Mouse (Mus musculus) left cerebral cortex, adult 8-10 months (tissue): ENCODE measurements around the gene Mtf1. TPM values are rescaled to one million over a fixed set of nuclear protein-coding genes. Genes with fewer than 3 reads are reported as not detected.

Source experiments
- DNase-seq, 2 experiments: peaks; one replicate each; pipeline ENCODE4 v3.0.0; 2022; ENCODE audit warnings: low spot score in 2 of 2
- total RNA-seq, 4 experiments: library from RNA; stranded (reverse); gene quantifications; 2 replicates each; pipeline ENCODE4 v1.2.4; 2022

Gene Mtf1
- total RNA-seq, 4 experiments from 2014 or later, result 22.0 to 29.3 (median 25.0) TPM

DNA sequence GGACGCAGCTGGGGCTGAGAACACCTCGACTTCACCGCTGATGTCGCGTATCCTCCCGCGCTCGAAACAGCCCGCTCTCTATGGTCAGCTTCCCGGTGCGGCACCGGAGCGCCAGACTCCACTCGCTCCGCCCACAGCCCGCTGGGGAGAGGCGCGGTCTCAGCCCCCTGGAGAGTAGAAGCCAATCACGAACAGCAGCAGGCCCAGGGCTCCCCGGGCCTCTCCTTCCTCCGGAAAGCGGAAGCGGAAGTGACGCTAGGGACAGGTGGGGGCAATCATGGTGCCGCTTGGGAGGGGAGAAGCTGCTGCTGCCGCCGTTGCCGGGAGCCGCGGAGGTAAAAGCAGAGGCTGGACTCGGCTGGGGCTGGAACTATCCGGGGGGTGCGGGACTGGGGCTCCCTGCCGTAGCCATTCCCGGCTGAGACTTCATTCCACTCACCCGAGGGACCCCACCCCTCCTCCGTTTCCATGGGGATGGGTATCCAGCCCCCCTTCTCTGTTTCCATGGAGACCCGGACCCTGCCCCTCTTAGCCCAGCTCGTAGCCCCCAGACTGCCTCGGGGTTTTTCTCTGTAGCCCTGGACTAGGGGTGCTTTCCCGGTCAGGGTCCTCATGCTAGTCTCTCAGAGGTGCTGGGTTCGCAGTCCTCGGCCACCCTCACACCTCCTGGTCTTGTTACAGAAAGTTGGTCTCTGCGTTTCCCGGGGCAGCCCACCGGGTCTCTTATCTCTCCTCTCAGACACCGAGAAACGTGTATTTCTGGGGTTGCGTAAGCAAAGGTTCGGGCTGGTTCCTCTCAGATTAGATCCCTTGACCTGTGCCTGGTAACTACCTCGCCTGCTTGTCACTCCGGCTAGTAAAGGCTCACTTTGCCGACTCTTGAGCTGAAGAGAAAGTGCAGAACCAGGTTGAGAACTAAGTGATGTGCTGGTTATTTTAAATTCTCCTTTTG is 681 bp downstream of the Mtf1 start:
- peak; percentile 84 to 95 for DNase-seq

DNA sequence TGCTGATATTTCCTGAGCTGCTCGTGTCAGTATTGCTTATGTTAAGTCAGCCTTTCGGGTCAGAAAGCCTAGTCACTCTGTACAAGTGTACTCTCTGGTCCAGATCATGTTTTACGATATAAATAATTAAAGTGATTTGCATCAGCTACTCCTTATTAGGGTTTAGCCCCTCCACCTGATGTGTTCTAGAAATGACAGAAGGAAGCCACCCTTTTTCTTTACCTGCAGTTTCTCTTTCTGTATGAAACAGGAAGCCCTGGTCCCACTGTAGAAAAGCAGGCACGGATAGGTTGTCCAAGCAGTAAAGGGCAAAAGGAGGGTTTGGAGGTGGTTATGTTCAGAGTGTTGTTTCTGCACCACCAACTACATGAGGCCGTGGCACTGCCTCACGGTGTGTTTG is 1.5 kb downstream of the Mtf1 start:
- no peak for DNase-seq

DNA sequence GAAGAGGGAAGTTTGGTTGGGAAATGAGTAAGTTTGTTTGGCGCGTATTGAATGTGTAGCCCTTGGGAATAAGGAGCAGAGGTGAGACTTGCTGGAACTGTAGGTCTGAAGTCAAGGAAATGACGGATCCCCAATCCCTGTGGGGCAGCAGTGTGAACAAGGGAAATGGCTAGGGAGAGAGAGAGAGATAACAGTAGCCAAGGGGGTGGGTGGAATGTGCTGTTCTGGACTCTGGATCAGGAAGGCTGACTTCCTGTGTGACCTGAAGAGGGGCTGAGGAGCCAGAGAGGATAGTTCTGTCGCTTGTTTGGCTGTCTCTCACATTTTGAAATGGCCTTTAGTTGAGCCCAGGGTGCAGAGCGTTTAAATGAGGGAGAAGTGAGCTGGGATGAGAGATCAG is 6.6 kb downstream of the Mtf1 start:
- DNase-seq, result no peak

DNA sequence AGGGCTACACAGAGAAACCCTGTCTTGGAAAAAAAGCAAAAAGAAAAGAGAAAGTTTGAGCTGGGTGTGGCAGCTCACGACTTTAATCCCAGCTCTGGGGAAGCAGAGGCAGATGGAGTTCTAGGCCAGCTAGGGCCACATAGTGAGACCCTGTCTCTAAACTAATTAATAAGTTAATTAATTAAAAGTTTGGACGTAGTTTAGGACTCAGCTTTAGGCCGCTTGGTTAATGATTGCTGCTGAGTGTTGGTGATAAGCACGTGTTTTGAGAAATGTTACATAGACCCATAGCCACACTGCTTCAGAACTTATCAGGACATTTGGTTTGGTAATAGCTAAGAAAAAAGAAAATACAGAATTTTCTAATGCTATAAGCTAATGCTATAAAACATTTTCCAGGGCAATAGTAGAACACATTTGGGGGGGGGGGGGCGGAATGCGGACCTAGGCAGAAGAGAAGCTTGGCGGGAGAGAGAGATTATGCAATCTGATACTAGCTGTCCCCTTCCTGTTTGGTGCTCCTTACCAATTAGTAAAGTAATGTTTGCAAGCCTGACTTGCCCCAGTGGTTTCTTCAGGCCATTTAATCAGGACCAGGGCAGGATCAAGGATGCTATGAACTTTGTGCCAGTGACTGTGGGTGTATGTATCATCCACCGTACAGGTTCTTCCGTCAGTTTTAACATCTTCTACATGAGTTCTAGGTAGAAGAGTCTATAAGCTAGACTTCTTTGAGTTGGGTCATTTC is 7.4 kb downstream of the Mtf1 start:
- DNase-seq, result no peak

DNA sequence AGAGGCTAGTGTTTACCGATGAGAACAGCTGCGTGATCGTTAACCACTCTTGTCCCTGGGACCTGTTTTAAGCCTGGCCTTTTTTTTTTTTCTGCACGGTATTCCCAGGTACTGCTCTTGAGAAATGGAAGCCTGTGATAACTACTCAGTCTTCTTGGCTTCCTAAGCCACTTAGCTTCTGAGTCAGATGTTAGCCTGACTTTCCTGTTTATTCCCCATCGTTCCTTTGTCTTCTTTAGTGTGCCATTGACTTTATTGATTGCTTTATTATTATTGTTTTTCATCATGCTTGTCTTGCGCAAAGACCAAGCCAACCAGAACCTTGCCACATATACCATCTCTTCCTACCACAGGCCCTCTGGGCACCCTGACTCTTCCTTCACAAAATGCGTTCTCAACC is 8.2 kb downstream of the Mtf1 start:
- DNase-seq, result no peak

DNA sequence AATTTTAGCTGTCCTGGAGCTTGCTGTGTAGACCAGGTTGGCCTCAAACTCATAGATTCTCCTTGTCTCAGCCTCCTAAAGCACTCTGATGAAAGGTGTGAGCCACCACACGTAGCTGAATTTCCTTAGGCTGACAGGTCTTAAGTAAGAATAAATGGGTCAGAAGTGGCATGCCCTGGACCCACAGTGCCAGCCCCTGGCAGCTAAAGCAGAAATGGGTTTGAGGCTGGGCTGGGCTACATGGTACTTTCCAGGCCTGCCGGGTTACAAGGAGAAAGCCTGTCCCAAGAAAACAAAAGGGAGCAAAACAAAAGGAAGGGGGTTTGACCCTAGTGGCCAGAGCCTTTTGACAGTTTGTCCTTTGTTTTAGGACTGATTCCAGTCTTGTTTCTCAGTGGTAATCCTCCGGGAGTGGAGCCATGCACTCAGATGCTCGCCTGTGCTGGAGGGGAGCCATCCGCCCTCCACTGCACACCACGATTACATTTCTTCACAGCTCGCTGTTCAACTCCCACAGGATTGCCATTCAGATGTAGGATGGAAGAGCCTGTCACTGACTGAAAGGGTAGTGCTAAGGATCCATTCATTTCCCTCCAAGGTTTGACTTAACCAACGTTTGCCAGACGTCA is 9.6 kb downstream of the Mtf1 start:
- DNase-seq, result peak; percentile 27 to 74

DNA sequence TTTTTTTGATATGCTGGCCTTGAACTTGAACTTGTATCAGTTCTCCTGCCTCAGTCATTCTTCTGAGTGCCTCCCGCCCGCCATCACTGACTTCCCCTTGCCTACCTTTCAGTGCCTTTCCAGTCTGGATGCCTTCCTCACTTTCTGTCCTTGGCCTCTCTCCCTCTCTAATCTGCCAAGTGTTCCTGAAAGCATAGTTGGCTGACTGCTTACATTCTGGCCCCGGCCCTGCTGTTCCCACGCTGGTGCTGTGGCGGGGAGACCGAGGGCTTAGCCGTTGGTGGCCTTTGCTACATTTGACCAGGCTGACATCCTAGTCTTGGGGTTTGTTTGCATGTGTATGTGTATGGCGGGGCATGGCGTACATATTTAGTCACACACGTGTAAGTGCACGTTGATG is 14.0 kb downstream of the Mtf1 start:
- DNase-seq, result no peak

DNA sequence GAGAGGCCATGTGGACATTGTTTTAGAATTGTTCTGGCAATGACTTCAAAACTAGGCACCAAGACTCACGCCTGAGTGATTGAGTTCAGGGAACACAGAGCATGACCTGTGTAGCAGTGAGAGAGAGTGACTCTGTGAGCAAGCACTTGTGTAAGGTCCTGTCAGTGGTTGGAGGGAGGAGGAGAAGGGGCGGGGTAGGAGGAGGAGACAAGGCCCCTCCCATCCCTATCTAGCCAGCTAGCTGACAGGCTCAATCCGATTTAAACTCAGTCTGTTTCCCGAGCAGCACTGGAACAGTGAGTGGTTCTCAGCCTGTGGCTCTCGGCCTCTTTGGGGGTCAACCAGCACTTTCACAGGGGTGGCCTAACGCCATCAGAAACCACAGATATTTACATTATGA is 15.9 kb downstream of the Mtf1 start:
- DNase-seq, result peak in 1 of 2 experiments; percentile 22

DNA sequence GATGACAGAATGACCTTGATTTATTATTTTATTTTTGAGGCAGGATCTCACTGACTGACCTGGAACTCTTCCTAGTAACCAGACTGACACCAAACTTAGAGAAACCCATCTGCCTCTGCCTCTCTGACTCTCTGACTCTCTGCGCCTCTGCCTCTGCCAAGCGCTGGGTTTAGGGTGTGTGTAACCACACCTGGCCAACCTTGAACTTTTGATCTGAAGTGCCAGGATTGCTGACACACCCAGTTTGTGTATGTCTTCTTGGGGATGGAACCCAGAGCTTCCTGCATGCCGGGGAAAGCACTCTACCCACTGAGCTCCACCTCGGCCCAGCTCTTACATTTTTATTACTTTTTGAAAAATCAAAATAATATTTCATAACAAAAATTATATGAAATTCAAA is 16.9 kb downstream of the Mtf1 start:
- no peak for DNase-seq

DNA sequence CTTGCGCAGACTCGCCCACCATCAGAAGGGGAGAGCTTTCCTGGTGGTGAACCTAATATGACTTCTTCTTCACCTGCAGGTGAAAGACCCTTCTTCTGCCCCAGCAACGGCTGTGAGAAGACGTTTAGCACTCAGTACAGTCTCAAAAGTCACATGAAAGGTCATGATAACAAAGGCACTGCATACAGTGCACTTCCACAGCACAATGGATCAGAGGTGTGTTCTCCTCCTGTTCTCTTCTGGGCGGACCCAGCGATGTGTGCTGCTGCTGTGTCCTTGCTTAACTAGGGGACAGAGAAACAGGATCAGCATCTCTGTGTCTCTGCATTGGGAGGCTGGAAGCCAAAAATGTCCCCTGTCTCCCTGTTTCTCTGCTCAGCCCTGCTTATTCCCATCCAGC is 23.1 kb downstream of the Mtf1 start:
- no peak for DNase-seq

DNA sequence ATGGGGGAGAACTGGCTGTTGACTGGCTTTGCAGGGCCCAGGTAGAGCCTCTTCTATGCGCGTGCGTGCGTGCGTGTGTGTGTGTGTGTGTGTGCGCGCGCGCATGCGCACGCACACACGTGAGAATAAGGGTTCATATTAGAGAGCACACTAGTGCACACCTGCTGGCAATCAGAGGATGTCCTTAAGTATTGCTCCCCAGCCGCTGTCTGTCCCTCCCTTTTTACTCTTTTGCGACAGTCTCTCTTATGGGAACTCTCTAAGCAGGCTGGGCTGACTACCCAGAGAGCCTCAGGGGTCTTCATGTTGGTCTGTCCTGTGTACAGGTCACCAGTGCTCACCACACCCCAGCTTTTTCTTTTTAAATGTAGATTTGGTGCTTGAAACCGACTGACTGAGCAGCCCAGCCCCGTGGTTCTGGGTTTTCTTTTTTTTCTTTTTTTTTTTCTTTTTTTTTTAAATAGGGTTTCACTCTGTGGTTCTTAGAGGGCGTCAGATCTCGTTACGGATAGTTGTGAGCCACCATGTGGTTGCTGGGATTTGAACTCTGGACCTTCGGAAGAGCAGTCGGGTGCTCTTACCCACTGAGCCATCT is 23.6 kb downstream of the Mtf1 start:
- DNase-seq, result no peak

DNA sequence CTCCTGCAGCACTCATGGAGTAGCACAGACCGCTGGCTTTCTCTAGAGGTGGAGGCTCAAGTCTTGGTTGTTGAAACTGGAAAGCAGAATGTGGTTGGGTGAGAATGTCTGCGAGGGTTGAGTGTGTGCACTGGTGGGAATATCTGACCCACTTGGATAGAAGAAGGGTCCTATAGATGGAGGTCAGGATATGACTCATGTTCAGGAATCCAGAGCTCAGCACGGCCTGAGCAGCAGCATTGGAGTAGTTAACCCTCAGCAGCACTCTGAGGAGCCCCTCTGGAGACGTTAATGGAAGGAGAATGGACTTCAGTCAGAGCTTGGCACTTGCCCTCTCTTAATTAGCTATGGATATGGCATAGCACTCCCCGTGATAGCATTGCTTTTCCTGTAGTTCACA is 27.8 kb downstream of the Mtf1 start:
- DNase-seq, result no peak

DNA sequence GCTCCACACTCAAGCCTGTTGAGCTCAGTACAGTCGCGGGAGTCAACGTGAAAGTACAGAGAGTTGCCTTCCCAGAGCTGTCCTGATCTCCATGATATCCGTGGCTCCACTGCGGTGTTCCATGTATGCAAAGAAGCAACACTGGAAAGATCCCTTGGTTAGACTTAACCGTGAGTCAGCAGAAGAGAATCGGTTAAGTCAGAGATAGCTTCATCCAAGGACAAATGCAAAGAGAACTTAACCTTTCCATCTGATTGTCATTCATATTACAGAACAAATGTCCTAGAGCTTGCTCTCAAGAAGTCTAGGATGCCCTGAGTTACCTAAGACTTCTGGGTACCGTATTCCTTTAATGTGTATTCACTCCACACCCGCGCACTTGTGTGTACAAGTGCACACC is 30.9 kb downstream of the Mtf1 start:
- no peak for DNase-seq

DNA sequence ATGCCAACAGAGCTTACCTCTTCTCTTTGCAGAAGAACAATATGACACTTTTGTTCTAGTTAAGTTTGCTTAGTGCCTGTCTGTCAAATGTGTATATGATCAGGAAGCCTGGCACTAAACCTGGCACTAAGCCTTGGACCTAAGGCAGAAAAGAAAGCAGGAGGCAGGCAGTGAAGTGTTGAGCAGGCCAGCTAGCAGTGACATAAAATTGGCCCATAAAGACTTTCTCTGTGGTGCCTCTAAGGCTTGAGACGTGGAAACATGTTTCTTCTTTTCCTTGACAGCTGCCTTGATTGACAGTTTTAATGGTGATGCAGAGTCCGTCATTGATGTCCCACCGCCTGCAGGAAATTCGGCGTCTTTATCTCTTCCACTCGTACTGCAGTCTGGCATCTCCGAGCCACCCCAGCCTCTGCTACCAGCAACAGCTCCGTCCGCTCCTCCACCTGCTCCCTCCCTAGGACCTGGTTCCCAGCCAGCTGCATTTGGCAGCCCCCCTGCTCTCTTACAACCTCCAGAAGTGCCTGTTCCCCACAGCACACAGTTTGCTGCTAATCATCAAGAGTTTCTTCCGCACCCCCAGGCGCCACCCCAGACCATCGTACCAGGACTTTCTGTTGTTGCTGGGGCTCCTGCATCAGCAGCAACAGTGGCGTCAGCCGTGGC is 36.3 kb downstream of the Mtf1 start:
- DNase-seq, result no peak

DNA sequence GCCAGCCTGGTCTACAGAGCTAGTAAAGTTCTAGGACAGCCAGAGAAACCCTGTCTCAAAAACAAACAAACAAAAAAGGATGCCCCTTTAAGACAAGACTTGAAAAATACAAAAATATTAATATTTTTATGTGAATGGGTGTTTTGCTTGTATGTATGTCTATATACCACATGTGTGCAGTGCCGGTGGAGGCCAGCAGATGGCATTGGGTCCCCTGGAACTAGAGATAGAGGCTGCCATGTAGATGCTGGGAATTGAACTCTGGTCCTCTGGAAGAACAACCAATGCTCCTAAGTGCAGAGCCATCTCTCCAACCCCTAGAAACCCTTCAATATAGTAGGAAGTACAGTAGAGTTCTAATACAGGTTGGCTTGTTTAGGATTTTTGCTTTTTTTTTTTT is 39.1 kb downstream of the Mtf1 start:
- no peak for DNase-seq

DNA sequence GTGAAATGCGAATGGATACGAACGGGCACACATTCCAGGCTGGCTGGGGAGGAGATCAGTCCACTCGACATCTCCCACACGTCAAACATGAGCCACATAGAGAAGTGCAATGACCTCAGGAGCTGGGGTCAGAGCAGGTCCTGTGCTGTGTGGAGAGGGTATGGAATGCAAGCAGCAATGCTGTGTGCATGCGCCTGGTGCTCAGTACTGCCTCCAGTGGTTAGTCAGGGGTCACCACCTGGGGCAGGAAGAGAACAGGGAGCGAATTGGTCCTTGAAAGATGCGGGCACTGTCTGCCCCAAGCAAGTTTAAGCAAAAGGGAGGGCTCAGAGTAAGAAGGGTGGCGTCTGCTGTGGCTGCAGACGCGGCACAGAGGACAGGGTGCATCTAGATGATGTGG is 41.6 kb downstream of the Mtf1 start:
- no peak for DNase-seq

DNA sequence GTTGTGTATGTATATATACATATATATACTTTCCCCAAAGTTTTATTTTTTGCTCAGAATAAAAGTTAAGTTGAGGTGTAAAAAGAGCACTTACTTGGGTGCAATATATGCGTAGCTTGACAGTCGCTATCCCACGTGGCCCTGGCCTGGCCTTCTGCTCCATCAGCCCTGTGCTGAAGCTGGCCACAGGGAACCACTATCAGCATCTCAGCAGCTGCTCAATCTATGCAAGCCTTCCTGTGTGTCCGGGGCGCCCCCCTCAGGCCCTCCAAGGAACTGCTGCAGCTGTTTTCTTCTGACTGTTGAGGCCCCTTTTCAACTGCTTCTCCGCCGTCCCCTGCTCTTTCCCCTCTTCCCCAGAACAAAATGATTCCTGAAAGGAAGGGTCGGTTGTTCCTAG is 45.7 kb downstream of the Mtf1 start:
- peak; percentile 71 to 87 for DNase-seq

DNA sequence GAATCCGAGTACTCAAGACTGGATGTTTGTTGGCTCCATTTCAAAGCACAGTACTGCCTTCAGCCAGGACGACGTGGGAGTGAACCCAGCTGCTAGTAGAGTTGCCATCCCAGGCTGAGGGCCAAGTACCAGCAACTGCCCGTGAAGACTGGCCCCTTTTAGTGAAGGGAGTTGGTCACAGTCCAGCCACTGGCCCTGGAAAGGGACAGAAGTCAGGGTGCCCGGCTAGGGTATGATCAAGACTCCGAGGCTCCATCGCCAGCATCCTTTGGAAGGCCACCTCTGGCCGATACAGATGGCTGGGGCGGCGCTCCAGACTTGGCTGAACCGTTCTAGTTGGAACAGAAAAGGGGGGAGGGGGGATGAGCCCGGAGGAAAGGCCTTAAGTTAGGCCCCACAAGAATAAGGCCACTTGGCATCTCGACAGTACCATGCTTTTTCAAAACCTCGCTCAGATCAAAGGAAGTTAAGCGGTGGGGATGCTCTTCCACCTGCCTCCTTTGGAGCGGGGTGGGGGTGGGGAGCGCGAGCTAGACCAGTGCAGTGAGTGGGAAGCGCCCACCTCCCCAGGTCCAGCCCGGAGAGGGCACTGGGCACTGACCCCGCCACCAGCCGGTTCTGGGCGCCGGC is 47.8 kb downstream of the Mtf1 start:
- peak; percentile 50 to 85 for DNase-seq

DNA sequence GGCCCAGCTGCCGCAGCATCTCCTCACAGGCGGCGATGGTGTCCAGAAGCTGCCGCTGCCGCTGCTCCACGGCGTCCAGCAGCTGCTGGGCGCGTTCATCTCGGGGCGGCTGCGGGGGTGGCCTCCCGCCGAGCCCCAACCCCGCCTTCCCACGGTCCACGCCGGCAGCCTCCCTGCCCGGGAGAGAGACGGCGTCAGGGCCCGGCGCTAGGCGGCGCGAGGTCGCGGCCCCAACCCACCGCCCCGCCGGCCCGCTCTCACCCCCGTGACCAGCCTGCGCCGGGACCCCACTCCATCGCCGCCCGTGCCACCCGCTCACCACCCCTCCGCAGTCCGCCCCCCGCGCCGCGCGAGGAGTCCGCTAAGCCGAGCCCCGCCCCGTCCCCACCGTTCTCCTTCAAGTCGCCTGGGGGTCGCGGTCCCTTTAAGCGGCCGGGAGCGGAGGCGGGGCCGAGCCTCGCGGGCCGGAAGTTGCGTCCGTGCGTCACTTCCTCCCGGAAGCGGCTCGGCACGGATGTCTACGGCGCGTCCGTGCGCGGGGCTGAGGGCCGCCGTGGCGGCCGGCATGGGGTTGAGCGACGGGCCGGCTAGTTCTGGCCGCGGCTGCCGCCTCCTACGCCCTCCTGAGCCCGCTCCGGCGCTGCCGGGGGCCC is 48.5 kb downstream of the Mtf1 start, which contains the start of gene Yrdc:
TSS of gene Yrdc (plus strand) at position 419 of the 653 bp plus-strand sequence.
- peak; percentile 82 to 93 for DNase-seq
